Mouse (Mus musculus): Measurements from ENCODE around the gene Pknox2.

Pknox2 gene

DNA sequence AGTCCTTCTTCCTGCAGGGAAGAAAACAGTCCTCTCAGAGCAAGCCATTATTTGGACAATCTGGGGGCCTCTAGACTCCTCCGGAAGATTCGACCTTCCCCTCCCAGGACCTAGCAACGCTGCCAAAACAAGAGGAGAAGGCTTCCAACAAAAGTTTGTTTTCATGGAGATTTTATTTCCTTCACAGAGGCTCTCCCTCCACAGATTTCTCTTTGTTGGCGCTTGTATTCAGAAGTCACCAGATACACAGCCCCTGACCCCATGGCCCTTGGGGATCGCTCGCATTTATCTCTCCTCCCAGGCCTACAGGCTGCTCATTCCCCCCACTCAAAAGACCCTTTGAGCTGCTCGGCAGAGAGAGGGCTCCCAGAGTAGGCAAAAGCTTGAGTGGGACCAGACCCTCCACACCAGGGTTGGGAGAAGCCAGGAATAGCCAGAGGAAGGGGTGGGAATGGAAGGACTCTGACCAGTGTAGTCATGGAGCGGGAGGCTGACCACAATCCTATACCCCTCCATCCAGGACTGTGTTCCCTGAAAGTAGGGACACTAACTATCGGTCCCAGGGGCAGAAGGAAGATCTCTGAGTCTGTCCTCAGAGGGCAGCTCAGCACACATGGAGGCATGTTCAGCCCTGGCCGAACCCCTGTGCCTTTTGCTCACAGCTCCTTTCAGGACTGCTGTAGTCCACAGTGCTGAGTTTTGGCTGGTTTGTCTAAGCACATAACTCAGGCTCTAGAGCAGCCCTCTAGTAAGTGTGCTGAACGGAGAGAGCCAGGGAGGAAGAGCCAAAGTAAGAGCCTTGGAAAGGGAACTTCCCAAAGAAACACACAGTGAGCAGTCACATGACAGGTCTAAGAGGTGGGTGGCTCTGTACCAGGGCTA lies 45.9 kb downstream of the Pknox2 start:
- no peak for DNase-seq (ENCODE audit: low spot score)

DNA sequence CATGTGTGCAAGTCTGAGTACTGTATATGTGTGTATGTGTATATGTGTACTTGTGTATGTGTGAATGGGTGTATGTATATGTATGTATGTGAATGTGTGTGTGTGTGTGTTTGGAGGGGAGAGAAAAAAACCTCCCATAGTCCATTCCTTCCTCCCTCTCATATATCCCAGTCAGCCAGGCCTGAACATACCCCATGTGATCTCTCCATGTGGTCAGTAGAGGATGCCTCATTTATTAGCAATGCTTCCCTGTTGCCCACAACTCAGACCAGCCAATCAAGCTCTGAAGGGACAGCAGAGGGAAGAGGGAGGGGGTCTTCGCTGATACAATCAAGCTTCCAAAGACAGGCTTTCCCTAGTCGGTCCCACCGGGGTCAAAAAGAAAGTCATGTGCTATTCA lies 47.6 kb downstream of the Pknox2 start:
- no peak for DNase-seq (ENCODE audit: low spot score)

DNA sequence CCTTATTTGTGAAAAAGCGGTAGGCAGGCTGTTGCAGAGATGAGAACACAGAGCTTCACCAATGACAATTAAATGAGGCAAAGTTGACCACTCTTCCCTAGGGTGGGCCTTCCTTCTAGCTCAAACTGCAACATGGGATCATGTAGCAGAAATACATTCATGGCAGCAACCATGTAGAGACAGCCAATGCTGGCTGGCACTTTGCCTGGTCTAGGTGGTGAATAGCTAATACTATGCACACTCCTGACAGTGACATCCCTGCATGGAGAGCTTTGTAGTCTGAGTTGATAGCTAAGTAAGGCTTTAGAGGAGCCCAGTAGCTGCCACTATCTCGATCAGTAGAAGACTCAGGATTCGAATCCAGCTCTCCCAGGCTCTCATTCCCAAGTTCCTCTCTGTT lies 48.6 kb downstream of the Pknox2 start:
- no peak for DNase-seq (ENCODE audit: low spot score)

DNA sequence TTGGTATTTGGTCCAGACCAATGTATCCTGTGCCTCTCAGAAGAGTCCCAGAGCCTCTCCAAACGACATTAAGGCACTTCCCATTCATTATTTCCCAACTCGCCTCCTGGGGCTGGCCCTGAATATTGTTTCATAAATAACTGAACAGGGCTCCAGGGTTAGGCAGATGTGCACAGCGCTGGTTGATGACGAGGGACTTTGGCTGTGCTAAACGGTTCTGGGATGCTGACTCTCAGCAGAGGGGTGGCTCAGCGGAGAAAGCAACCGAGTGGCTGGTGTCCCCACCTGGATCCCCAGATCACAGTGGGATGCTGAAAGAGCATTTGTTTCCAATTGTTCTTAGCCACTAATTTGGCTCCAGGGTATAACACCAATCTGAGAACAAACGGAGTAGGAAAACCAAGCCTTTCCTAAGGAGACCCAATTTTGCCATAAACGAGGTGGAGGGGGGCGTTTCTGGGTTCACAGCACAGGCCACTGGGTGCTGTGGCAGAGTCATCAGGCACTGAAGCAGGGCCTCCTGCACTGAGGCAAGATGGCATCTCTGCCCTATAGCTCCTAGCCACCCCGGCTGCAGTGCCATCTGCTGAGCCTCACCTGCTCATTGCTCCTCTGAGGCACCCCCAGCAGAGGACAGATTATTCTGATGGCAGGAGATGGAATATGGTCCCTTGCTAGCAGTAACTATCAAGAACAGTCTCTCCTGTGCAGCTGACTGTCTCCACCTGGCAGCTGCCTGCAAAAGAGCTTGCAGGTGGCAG lies 52.8 kb downstream of the Pknox2 start:
- DNase-seq (ENCODE audit: low spot score), result no peak

DNA sequence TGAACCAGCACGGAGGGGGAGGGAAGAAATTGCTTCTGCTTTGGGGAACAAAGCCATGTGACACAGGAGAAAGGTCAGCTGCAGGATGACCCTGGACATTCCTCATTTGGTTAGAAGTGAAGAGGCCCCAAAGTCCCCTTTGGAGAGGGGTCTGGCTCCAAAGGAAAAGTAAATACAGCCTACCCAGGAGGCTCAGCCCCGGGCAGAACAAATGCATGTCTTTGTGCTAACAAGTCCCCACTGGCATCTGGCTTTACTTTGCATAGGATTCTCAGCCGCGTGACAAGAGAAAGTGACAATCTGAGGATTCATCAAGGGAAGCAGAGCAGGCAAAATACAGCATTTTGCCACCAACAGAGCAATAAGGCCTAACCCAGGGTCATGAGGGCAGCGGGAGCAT lies 54.1 kb downstream of the Pknox2 start:
- DNase-seq (ENCODE audit: low spot score), result no peak

DNA sequence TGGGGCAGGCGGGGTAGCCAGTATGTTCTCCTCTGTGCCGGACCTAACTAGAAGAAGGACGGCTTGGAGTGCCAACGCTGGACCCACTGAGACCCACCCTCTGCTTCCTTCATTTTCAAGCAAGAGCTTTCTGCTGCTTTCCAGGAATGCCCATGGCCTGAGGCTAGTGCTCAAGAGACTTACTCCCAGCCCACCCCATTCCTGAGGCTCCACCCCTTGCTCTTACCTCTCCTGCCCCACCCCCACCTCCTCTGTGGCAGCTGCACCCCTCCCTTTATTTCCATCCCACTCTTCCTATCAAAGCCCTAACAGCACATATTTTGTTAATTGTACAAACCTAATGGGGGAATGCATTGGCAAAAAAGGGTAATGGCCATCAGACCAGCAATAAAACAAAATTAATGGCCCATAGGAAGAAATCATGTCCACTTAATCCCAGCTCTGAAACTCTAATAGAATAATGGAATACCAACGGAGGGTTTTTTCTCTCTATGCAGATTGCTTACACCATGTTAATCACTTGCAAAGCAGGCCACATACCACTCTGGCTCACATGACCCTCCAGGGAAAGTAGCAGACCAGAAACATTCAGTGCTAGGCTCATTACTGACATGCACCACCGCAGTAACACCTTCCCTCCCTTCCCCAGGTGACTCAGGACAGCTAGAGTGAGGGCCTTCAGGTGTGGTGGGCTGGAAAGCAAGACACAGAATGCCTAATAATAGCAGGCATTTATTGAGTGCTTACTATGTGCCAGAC lies 57.1 kb downstream of the Pknox2 start:
- DNase-seq (ENCODE audit: low spot score), result no peak

DNA sequence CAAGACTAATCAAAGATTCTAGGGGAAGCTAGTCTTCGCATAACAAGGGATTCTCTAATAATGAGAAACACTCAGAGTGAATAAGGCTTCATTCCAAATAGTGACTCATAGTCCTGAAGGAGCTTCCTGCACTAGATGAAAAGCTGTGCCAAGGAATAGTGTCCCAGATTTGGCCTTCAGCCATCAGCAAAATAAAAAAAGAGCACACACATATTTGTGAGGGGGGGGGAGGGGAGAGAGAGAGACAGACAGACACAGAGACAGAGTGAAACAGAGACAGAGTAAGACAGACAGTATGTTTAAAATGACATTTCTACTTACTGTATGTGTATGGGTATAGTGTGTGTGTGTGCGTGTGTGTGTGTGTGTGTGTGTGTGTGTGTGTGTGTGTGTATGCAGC lies 61.8 kb downstream of the Pknox2 start:
- no peak for DNase-seq (ENCODE audit: low spot score)

DNA sequence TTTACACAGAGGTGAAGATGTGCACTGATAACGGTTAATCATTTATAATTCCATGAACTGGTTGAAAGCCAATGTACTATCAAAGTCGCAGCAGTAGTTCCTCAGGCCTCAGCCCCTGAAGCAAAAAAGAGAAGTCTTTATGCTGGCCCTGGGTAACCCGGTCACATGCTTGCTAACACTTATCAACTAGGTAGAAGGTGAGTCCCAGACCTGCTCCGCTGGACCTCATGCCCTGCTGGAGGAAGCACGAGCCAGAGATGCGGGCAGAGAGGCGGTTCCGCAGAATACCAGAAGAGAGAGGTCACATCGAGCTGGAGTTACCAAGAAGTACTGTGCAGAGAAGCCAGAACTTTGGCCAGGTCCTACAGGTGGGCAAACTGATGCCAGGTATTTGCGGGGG lies 65.0 kb downstream of the Pknox2 start:
- no peak for DNase-seq (ENCODE audit: low spot score)

DNA sequence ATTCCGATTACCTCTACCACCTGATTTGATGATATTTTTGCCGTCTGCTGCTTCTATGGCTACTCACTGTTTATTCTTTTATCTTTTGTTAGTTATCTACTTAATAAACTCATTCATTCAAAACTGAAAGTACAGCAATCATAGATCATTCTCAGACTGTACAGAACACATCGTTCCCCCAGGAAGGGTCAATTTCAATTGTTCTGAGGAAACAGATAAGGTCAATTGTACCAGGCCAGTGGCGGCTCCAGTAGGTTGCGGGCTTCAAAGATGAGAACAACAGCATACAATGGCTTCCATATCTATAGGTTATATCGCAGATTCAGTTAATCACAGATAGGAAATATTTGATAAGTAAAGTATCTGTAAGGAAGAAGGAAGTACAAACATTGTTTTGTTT lies 66.9 kb downstream of the Pknox2 start:
- DNase-seq (ENCODE audit: low spot score), result no peak

DNA sequence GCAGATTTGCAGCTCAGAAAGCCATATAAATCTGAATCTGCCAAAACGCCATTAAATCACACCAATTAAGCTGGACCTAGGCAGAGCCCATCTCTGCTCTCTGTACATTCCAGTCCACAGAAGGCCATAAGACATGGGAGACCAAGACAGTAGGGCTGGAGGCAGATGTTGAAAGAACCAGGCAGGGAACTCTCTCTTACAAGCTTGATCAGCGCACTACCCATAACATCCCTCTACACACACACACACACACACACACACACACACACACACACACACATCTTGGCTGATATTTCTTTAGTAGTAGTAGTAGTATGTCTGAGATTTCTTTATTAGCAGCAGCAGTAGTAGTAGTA lies 70.2 kb downstream of the Pknox2 start:
- no peak for DNase-seq (ENCODE audit: low spot score)

DNA sequence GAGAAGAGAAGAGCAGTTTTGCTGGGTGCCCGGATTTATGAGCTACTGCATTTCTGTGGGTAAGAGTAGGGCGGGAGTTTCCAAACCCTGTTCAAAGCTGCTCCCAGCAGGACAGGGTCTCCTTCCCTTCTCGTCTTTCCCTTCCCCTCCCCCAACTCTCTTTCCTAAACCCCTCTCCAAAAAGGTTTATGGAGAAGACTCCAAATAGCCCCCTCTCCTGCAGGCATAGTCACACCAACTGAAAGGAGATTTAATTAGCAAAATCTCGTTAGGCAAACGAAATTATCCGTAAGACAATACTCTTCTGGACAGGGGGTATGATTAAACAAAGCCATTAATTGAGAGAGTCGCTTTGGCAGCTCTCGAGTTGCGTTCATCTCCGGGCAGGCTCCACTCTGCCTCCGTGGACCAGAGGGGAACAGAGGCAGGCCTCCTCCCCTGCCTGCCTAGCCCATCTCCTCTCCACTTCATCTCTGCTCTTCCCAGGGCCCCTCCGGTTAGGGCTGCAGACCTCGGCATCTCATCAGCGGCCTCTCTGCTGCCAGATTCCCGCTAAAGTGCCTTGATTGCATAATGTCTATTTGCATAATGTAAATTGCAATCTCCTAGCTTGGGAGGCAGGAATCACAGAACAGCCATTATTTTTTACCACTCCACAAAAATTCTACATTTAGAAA lies 70.7 kb downstream of the Pknox2 start:
- DNase-seq (ENCODE audit: low spot score), result no peak

DNA sequence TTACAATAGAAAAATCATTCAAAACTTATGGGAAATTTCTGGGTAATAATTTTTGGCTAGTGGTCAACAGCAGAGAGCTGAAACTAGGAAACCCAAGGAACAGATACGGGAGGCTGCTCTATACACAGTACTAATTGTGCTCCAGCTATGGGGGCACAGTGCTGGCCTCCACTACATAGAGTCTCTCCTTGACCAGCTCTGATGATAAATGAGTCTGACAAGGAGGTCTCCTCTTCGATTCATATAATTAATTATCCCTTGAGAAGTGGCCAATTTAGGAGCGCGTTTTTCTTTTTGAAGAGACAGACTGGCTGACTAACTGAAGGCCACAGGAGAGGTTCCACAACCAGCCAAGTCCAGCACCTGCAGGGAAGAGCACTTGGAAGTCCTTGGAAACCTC lies 71.3 kb downstream of the Pknox2 start:
- DNase-seq (ENCODE audit: low spot score), result no peak

DNA sequence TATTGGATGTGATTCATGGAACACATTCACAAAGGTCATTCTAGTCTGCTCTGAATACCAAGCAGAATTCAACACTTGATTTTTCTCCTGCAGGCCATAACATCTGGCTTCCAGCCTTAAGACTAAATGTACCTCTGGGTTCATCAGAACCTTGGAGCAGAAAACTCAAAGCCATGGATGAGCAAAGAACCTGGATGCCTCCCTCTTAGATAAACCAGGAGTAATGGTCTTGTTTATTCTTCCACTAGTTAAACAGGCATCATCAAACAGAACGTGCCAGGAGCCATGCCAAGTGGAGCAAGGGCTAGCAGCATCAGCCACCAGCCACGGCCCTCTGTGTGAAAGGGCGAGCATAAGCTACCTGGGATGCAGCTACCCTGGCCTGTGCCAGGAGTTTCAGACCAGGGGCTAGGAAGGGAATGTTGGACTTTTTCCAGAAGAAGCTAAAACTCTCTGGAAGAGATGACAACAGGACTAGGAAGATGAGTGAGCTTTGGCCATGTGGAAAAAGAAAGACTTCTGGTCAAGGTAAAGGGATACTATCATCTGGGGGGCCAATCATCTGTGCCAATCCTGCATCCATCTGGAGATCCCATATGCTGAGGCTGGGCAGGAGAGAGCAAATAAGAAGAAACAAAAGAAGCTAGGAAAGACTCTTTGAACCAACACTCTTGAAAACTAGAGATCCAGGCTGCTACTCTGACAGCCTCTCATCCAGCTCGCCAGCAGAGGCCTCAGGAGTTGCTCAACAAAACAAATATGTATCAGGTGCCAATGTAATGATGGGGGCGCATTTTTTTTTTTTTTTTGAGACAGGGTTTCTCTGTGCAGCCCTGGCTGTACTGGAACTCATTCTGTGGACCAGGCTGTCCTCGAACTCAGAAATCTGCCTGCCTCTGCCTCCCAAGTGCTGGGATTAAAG lies 77.6 kb downstream of the Pknox2 start:
- DNase-seq (ENCODE audit: low spot score), result no peak

DNA sequence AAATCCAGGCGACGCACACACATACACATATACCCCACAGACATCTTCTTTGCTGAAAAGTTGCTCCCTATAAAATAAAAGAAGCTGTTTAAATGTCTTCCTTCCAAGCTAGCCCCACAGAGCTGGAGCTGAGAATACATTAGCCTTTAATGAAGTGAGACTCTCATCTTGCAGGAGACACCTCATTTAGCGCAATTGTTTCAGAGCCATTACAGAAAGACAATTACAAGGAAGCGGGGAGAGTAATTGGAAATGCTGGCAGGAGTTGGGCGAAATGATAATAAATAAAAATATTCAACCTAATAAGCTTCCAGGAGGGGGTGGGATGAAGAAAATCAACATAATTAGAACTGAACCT lies 79.8 kb downstream of the Pknox2 start:
- DNase-seq (ENCODE audit: low spot score), result no peak

DNA sequence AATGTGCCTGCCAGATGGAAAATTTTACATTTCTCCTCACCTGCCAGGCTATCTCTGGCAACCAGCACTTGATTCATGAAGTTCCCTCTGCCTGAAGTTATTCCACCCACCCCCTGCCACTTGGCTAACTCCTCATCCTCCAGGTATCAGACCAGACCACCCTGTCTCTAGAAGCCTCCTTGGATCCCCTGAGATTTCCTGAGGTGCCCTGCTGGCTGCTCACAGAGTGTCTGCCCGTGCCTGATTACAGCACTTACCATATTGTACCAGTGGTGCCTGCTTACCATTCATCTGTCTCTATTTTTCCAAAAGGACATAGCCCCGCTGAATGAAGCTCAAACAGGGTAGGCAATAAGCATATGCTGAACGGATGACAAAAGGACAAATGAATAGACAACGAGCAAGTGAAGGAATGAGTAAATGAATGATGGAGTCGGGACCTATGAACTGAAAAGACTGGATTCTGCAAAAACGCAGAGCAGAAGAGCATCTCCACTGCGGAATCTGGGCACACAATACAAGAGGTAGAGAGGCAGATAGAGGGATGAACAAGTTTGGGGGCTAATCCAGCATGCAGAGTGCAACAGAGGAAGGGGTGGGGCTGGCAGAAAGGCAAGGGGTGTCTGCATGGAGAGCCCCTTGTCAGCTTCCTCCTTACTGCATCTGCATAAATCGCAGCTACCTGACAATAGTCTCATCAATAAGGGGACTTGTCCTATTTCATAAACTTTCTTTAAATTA lies 80.3 kb downstream of the Pknox2 start:
- no peak for DNase-seq (ENCODE audit: low spot score)

DNA sequence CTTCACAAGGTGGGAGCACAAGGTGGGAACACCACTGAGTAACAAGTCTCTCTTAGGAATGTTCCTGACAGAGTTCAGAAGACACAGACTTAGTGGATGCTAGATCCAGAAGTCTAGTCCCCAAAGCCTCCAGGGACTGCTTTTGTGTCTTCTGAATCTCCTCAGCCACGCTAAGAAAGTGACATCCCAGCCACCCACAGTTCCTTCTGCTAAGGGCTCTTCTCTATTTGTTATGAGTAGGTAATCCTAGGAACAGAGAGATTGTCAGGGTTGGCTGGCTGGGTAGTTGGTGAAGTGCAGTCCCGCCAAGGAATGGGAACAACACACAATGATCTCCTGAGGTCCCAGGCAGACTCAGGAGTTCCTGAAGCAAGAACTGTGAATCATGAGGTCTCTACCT lies 85.6 kb downstream of the Pknox2 start:
- no peak for DNase-seq (ENCODE audit: low spot score)

DNA sequence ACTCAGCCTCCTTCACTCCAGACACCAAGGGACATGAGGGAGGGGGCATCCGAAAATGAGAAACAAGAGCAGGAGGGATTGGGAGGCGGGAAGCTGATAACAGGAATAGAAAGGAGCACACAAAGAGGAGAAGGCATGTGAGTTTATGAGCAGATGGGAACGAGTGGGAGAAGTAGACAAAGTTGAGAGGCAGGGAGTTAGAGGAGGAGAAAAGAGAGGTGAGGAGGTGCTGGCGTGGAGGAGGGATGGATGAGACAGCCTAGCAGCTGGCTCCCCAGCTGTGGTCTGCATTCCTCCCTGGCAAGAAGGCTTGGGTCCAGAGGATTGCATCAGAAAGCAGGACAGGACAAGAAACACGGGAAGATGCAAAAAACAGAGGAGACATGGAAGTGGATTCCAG lies 92.5 kb downstream of the Pknox2 start:
- DNase-seq (ENCODE audit: low spot score), result no peak

DNA sequence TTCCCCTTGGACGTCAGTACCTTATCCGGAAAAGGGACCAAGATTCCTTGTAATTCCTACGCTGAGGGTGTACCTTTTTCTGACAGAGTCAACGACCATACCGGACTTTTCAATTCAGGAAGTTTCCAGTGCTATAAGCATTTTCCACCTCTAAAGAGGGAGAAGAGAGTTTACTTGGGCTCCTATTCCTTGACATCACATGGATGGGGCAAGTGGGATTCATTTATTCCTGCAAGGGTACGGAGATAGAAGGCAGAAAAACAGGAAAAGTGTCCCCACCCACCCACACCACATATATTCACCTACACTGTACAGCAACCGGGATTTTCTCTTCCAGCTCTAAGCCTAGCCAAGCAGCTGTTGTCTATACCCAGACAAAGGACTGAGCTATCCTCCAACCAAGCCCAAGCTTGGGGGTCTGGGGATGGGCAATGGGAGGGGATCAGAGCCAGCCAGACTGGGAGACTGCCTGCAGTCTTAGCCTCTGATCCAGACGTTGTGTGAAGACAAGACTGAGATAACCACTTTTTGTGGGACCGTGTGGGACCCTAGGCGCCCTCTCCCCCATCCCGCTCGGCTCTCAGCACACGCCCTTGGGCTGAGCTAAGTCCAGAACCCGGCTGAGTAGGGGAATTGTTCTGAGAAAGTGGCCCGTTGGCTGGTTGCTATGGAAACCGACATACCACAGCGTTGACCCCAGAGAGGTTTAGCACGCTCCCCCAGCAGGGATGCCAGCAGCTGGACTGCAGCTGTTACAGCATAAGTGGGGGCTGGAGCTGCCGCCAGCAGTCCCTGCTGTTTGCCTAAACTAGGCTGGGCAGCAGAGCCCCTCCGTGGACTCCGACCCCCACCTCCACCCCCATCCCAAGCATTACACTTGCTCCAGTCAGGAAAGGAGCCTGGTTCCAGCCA lies 93.3 kb downstream of the Pknox2 start:
- DNase-seq (ENCODE audit: low spot score), result peak; percentile 14

DNA sequence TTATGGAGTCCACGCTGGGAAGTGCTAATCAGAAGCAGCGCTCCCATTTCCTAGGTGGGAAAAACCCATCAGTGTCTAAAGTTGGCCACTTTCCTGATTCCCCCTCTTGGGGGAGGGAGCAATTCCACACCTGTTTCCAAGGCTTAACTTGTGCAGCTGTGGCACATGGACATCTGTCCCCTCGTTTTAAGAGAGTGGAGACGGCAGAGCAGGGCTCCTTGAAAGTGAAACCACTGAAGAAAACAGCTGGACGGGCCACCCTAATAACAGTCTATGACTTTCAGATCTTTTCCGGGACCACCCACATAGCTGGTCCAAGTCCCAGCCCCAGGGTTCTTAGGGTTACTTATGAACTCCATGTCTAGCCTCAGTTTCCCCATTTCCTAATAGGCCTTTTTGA lies 94.2 kb downstream of the Pknox2 start:
- no peak for DNase-seq (ENCODE audit: low spot score)

DNA sequence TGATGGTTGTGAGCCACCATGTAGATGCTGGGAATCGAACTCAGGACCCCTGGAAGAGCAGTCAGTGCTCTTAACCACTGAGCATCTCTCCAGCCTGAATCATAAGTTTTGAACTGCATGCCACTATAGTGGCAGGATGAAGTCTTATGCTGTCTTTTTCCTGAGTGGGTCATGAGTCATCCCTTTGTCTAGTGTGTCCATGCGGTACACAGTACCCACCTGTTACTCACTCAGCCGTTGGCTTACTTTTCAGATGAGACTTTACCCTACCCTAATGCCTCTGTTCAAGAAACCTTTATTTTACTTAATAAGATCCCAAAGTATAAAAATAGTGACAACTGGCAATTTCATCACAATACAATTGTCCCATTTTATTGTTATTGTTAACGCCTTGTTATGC lies 95.5 kb downstream of the Pknox2 start:
- DNase-seq (ENCODE audit: low spot score), result no peak
